Mouse (Mus musculus): Measurements from ENCODE around the gene Tmem179b. TPM values are rescaled to one million over a fixed set of nuclear protein-coding genes. Genes with fewer than 3 reads are reported as not detected.

Gene Tmem179b
- 57.4 and 60.0 TPM in 2 replicates for polyA plus RNA-seq (2016; fragmentation: Nextera tagmentation; extraction: Ambion mirVana)

DNA sequence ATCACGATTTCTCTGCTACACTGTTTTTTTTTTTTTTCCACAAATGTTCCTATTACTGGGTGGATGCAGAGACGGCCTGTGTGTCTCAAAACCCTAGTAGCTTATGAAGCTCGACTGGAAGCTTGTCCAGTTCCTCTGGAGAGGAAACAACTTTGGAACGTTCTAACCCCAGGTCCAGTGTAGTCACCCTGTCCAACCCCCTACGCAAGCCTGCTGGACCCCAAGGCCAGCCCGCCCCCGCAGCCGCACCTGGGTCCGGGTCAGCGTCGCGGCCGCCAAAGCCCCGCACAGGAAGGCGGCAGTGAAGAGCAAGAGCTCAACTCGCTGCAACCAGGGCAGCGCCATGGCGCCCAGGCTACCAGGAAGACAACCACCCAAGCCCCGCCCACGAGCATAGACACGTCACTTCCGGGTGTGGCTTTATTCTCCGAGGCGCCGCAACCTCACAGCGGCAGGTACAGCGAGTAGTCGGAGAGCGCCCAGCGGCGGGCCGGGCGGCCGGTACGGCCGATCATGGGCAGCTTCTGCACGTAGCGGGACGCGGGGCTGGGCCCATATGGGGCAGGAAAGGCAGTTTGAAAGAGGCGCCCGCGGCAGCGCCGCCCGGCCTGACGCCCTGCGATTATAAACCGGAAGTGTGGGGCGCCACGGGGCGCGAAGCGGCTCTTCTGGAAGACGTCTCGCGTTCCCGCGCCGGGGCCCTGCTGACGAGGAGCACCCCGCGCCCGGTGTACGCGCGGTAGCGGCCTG, at the start of gene Tmem179b:
Gene Tmem179b, minus strand, starts transcription at position 382 of the 750 bp plus-strand sequence.
- Histone ChIP-seq H3K27ac (peak within 1 kb of the TSS; percentile 96), H3K4me3 (peak within 1 kb of the TSS; percentile 88), H3K9me3 (no peaks in the 10 kb centered on the region), H3K36me3 (peaks cover 45% of the 10 kb centered on the region), H3K4me1 (peaks cover 35% of the 10 kb centered on the region), H3K27me3 (ENCODE audit: insufficient read depth, poor library complexity, severe bottlenecking) (no peaks in the 10 kb centered on the region)
- WGBS, result under 1% methylated on average over 68 of the region's 68 CpGs
- peak; percentile 98 for DNase-seq (ENCODE audit: low spot score)

DNA sequence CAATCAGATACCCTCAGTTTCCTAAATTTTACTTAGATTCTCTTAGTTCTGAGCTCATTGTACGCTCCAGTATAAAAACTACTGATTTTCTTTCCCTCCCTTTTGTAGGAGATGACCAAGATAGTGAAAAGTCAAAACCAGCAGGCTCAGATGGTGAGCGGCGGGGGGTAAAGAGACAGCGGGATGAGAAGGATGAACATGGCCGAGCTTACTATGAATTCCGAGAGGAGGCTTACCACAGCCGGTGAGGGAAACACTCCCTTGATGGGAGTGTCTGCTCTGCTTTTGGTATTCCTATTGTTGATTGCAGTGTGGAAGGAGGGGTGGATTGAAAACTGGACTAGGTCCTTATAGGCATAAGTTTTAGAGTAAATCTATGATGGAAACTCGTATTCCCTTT, 48.4 kb upstream of the Tmem179b start:
- Histone ChIP-seq H3K9me3 (no peaks in the 10 kb centered on the region), H3K4me1 (peaks cover 19% of the 10 kb centered on the region; the same call in 1 of the 2 replicates), H3K4me3 (peak overlapping the region; percentile 100), H3K27ac (no peak overlapping the region), H3K27me3 (ENCODE audit: insufficient read depth, poor library complexity, severe bottlenecking) (no peaks in the 10 kb centered on the region), H3K36me3 (peaks cover 56% of the 10 kb centered on the region)
- 75% methylated on average over 8 of the region's 8 CpGs for WGBS
- DNase-seq (ENCODE audit: low spot score), result no peak

DNA sequence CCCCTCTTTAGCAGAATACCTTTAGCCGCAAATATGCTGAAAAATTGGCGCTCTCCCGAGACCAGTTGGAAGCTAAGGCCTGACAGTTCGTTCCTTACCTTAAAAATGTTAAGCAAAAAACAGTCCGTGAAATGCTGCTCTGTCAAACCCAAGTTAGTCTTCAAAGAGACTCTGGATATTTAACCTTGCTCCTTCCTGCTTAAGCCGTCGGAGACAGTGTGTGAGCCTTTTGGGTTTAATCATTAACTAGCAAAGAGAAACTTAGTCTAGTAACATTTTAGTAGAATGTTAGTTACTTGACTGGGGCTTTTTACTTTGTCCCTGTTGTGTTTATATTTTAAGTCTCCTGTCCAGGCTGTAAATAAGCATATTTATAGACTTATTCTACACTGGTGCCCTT, 46.9 kb upstream of the Tmem179b start:
- H3K27me3 ChIP-seq (ENCODE audit: insufficient read depth, poor library complexity, severe bottlenecking), result no peaks in the 10 kb centered on the region
- no peak for DNase-seq (ENCODE audit: low spot score)
- 3% methylated on average over 7 of the region's 7 CpGs for WGBS
- H3K27ac ChIP-seq, result peak overlapping the region; percentile 95
- H3K4me3 ChIP-seq, result peak overlapping the region; percentile 100
- H3K4me1 ChIP-seq, result peaks cover 29% of the 10 kb centered on the region
- H3K9me3 ChIP-seq, result no peaks in the 10 kb centered on the region
- H3K36me3 ChIP-seq, result peaks cover 50% of the 10 kb centered on the region

DNA sequence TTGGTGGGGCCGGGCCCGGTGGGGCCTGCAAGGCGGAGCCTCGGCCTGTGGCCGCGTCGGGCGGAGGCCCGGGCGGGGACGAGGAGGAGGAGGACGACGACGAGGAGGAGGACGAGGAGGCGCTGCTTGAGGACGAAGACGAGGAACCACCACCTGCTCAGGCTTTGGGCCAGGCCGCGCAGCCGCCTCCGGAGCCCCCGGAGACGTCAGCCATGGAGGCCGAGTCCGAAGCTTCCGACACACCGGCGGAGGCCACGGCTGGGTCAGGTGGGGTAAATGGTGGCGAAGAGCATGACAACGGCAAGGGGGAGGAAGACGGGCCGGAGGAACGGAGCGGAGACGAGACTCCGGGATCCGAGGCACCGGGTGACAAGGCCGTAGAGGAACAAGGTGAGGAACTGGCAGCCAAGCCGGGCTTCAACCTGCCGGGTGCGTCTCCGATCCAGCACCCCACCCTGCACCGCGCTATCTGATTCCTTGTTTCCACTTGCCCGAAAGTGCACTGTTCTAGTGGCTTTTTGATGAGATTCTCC, 46.2 kb upstream of the Tmem179b start:
- under 1% methylated on average over 47 of the region's 48 CpGs for WGBS
- H3K27ac ChIP-seq, result peak overlapping the region; percentile 95
- H3K27me3 ChIP-seq (ENCODE audit: insufficient read depth, poor library complexity, severe bottlenecking), result no peaks in the 10 kb centered on the region
- no peaks in the 10 kb centered on the region for H3K9me3 ChIP-seq
- peak overlapping the region; percentile 100 for H3K4me3 ChIP-seq
- peaks cover 29% of the 10 kb centered on the region for H3K4me1 ChIP-seq
- H3K36me3 ChIP-seq, result peaks cover 47% of the 10 kb centered on the region
- DNase-seq (ENCODE audit: low spot score), result peak; percentile 81

DNA sequence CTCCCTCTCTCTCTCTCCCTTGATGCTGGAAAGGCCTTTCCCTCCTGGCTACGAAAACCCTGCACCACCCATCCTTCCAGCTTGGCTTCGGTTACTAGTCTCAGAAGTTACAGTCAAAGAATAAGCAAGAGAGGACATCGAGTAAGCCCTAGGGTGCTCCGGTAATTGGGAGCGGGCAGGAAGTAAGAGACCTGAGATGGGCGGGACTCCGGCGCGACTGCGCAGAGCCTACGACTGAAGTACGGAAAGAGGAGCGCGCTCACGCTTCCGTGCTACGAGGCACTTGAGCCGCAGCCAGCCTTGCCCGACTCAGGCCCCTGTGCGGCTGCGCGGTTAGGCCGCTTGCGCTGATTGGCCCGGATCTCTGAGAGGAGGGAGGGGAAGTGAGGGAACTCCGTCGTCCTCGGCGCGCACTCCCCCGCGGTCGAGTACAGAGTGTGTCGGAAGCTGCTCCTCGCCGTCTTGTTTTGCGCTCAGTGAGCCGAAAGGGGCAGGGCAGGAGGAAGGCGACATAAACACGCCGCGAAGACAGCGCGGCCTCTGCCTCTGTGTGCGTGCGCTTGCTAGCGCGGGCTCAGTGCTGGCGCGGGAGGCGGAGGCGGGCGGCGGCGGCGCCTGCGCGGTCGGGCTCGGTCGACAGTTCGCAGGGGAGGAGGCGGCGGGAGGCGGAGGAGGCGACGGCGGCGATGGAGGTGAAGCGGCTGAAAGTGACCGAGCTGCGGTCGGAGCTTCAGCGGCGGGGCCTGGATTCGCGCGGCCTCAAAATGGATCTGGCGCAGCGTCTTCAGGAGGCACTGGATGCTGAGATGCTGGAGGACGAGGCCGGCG, 45.5 kb upstream of the Tmem179b start, which contains the start of gene Hnrnpul2:
Gene Hnrnpul2, plus strand, starts transcription at position 415 of the 828 bp plus-strand sequence.
- H3K36me3 ChIP-seq, result peaks cover 47% of the 10 kb centered on the region
- under 1% methylated on average over 83 of the region's 83 CpGs for WGBS
- peak within 1 kb of the TSS; percentile 100 for H3K4me3 ChIP-seq
- peak within 1 kb of the TSS; percentile 95 for H3K27ac ChIP-seq
- H3K4me1 ChIP-seq, result peaks cover 29% of the 10 kb centered on the region
- no peaks in the 10 kb centered on the region for H3K27me3 ChIP-seq (ENCODE audit: insufficient read depth, poor library complexity, severe bottlenecking)
- DNase-seq (ENCODE audit: low spot score), result peak; percentile 99
- H3K9me3 ChIP-seq, result no peaks in the 10 kb centered on the region

DNA sequence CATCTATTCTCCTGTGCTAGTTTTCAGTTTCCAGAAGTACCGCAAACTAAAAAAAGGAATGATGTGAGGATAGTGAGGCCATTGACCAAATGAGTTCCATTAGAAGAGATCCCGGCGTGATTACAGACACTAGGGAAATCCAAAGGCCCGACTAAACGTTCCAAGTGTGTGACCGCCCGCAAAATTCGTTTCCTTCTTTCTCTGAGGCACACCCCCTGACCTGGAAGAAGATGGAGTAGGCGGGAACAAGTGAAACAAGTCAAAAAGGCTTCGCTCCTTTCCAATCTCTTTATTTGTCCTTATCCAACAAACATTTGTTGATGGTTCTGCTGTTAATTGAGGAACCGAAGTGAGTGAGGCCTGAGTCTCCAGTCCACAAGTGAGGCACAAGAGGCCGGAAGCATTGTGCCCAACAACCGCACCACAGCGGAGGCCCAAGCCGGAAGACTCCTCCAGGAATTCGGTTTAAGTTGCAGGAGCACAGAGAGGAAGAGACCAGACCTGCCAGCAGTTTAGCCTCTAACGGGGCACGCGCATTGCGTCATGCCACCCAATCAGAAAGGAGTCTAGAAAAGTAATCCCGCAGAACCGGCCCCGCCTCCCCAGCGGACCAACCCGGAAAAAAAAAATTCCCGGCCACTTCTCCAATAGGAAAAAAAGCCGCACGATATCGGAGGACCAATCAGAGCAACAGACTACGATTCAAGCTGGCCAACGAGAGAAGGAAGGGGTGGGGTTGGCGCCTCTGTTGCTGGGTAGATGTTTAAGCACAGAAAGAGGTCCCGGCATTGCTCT, 44.7 kb upstream of the Tmem179b start, which contains the start of gene Ttc9c:
Gene Ttc9c, minus strand, starts transcription at position 533 of the 795 bp plus-strand sequence.
- peaks cover 29% of the 10 kb centered on the region for H3K4me1 ChIP-seq
- H3K36me3 ChIP-seq, result peaks cover 46% of the 10 kb centered on the region
- no peaks in the 10 kb centered on the region for H3K27me3 ChIP-seq (ENCODE audit: insufficient read depth, poor library complexity, severe bottlenecking)
- no peaks in the 10 kb centered on the region for H3K9me3 ChIP-seq
- H3K27ac ChIP-seq, result peak within 1 kb of the TSS; percentile 95
- DNase-seq (ENCODE audit: low spot score), result peak; percentile 99
- peak within 1 kb of the TSS; percentile 100 for H3K4me3 ChIP-seq
- WGBS, result under 1% methylated on average over 33 of the region's 33 CpGs

DNA sequence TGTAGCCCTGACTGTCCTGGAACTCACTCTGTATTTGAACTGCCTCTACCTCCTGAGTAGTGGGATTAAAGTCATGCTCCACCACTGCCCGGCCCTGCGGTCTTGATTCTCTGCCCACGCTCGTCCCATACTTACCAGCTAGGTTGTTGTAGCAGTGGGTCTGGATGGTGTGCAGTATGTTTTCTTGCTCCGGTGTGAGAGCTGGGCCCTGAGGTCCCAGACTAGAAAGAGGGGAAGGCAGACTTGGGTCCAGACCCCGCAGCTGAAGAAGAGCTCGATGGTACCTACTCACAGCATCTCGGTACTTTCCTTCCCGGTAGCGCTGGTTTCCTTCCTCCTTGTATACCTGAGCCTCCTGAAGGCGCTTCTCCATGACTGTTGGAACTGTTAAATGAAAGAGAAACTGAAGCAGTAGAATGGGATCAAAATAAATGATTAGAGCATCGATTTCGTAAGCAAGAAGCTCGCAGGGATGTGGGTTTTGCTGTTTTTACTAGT, 44.1 kb upstream of the Tmem179b start:
- Histone ChIP-seq H3K9me3 (no peaks in the 10 kb centered on the region), H3K4me3 (peak overlapping the region; percentile 100), H3K27ac (peak overlapping the region; percentile 95), H3K36me3 (peaks cover 46% of the 10 kb centered on the region), H3K27me3 (ENCODE audit: insufficient read depth, poor library complexity, severe bottlenecking) (no peaks in the 10 kb centered on the region), H3K4me1 (peaks cover 29% of the 10 kb centered on the region)
- DNase-seq (ENCODE audit: low spot score), result no peak
- WGBS, result 26% methylated on average over 14 of the region's 14 CpGs

DNA sequence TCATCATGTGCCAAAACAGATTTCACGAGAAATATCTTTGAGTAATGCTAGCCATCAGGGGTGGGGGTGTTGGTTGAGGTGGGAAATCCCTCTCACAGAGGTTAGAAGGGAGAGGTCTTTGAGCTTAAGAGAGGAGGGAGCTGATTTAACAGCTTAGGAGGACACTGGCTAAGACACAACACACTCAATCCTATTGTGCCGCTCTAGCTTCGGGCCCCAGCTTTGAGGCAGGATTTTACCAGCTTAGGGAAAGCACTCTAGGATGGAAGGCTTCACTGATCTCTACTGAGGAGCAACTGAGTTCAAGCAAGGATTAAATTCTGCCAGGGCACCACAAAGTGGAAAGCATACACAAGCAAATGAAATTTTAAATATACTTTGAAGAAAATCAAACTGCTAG, 42.7 kb upstream of the Tmem179b start:
- peaks cover 19% of the 10 kb centered on the region for H3K4me1 ChIP-seq
- H3K36me3 ChIP-seq, result peaks cover 49% of the 10 kb centered on the region
- H3K9me3 ChIP-seq, result no peaks in the 10 kb centered on the region
- no peak for DNase-seq (ENCODE audit: low spot score)
- no peaks in the 10 kb centered on the region for H3K27me3 ChIP-seq (ENCODE audit: insufficient read depth, poor library complexity, severe bottlenecking)
- no peak overlapping the region for H3K27ac ChIP-seq
- 81% methylated on average over 3 of the region's 3 CpGs for WGBS
- no peak overlapping the region for H3K4me3 ChIP-seq

DNA sequence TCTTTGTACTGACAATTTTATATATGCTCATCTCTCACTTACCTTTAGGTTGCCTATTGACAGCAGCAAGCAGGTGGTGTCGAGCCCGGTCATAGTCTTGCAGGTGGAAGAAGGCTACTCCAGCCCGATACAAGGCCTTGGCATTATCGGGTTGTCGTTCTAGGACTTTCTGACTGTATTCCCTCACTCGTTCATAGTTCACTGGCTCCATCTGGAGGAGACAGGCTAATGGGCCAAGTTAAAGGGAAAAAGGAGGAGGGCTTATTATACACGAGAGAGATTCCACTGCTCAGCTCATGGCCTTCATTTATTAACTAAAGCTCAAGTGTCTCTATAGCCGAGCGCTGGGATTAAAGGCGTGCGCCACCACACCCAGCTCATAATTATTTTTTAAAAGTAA, 41.5 kb upstream of the Tmem179b start:
- no peak for DNase-seq (ENCODE audit: low spot score)
- peaks cover 17% of the 10 kb centered on the region for H3K4me1 ChIP-seq
- no peaks in the 10 kb centered on the region for H3K9me3 ChIP-seq
- WGBS, result 85% methylated on average over 11 of the region's 11 CpGs
- H3K27me3 ChIP-seq (ENCODE audit: insufficient read depth, poor library complexity, severe bottlenecking), result no peaks in the 10 kb centered on the region
- peaks cover 56% of the 10 kb centered on the region for H3K36me3 ChIP-seq
- no peak overlapping the region for H3K27ac ChIP-seq
- no peak overlapping the region for H3K4me3 ChIP-seq

DNA sequence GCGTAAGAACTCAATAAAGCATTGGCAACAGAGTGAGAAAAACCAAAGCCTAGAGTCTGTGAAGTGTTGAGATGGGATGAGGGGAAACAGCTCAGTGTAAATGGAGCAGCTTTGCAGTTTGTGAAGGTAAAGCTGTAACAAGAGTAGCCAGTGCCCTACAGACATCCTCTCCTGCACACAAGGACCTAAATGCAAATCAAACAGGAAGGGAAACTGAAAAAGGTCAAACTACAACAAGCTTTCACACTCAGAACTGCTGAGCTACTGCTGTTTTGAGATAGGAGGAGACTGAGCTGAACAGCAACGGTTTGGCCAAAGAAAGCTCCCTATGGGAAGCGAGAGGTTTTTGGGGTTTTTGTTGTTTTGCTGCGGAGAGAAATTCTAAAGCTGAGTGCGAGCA, 32.5 kb upstream of the Tmem179b start:
- H3K36me3 ChIP-seq, result peaks cover 71% of the 10 kb centered on the region
- H3K27me3 ChIP-seq (ENCODE audit: insufficient read depth, poor library complexity, severe bottlenecking), result no peaks in the 10 kb centered on the region
- no peak for DNase-seq (ENCODE audit: low spot score)
- WGBS, result 91% methylated on average over 5 of the region's 5 CpGs
- H3K9me3 ChIP-seq, result no peaks in the 10 kb centered on the region
- H3K4me1 ChIP-seq, result peaks cover 11% of the 10 kb centered on the region
- no peak overlapping the region for H3K4me3 ChIP-seq
- H3K27ac ChIP-seq, result no peak overlapping the region

DNA sequence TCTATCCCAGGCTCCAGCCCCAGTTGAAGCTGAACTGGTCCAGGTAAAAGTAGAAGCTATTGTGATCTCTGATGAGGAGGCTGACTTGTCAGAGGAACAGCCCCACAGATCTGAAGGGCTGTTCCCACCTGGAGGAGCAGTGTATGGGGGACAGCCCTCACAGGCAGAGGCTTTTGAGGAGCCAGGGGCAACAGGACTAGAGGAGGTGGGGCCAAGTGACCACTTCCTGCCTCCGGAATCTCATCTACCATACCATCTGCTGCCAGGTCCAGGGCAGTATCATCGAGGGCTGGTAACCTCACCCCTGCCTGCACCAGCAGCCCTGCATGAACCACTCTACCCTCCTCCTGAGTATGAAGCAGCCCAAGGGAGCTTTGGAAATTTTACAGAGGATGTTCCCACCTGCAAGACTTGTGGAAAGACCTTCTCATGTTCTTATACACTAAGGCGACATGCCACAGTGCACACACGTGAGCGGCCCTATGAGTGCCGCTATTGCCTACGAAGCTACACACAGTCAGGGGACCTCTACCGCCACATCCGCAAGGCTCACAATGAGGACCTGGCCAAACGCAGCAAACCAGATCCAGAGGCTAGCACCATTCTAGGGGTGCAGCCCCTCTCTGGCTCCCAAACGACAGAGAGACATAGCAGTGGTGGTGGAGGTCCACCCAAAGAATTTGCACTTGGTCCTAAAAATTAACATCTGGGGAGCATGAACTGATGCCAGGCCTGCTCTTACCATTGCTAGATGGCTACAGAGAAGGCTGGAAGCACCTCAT, 29.8 kb upstream of the Tmem179b start:
- no peak overlapping the region for H3K27ac ChIP-seq
- peaks cover 14% of the 10 kb centered on the region for H3K4me1 ChIP-seq
- H3K9me3 ChIP-seq, result no peaks in the 10 kb centered on the region
- H3K36me3 ChIP-seq, result peaks cover 47% of the 10 kb centered on the region
- H3K4me3 ChIP-seq, result no peak overlapping the region
- H3K27me3 ChIP-seq (ENCODE audit: insufficient read depth, poor library complexity, severe bottlenecking), result no peaks in the 10 kb centered on the region
- no peak for DNase-seq (ENCODE audit: low spot score)
- WGBS, result 86% methylated on average over 11 of the region's 11 CpGs

All from heart, embryonic 10.5 days (tissue).